Mouse (Mus musculus): ENCODE data around the gene Gm20388.

- no peak for TF ChIP-seq CTCF (IDR thresholded peaks at IDR 0.05; ENCODE audit: extremely low read depth, insufficient read depth, low read length)
- no peak for TF ChIP-seq POLR2A (IDR thresholded peaks at IDR 0.05; ENCODE audit: extremely low read depth, insufficient read depth, low read length)
These were observed 791.3 kb downstream of the Gm20388 start for GRCm38 (mm10) chr8:120701758-120702465.

Measured in cortical plate, adult 2 months (tissue).